Mouse (Mus musculus) erythroblast, embryonic 14.5 days (primary cell): Measurements from ENCODE around the gene Ccer1.

Experiments used
- GATA1 ChIP-seq: IDR thresholded peaks from 2 replicates; pipeline ENCODE4 v1.6.1; 2012; ENCODE audit warnings: low read length, inconsistent platforms, mixed read lengths
- TAL1 ChIP-seq: IDR thresholded peaks from 3 replicates; pipeline ENCODE4 v1.6.1; 2012; ENCODE audit warnings: low read length, inconsistent platforms, mixed read lengths

DNA sequence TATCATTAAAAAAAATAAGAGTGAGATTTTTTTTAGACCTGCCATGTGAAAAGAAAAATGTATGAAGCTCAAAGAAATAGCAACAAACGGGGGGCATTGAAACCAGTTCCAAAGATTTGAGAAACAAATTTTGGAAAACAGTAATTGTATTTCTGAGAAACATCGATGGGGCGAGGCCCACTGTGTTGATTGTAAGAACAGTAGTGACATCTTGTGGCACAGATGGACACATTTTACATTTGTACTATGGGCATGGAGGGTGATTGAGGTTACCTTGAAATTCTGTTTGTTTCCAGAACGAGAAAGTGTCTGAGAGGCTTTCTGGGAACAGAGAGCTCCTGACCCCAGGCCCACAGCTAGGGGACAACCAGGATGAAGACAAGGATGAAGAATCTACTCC is 22.7 kb upstream of the Ccer1 start:
- TF ChIP-seq TAL1, result no peak
- no peak for TF ChIP-seq GATA1
